Mouse (Mus musculus) A20 (cell line): ENCODE data around the gene Thada.
A peak's percentile ranks its signal among the peaks of the same experiment; 100 is the strongest.
"Not testable (repeated sequence)": the region's sequence is repeated elsewhere in the genome, so short reads cannot be mapped to it uniquely, and the experiment has no call there.

Experiments used
- DNase-seq: peaks from one replicate; pipeline ENCODE4 v3.0.0-alpha.2; 2011; ENCODE audit warnings: low read depth, low spot score

The Thada gene

DNA sequence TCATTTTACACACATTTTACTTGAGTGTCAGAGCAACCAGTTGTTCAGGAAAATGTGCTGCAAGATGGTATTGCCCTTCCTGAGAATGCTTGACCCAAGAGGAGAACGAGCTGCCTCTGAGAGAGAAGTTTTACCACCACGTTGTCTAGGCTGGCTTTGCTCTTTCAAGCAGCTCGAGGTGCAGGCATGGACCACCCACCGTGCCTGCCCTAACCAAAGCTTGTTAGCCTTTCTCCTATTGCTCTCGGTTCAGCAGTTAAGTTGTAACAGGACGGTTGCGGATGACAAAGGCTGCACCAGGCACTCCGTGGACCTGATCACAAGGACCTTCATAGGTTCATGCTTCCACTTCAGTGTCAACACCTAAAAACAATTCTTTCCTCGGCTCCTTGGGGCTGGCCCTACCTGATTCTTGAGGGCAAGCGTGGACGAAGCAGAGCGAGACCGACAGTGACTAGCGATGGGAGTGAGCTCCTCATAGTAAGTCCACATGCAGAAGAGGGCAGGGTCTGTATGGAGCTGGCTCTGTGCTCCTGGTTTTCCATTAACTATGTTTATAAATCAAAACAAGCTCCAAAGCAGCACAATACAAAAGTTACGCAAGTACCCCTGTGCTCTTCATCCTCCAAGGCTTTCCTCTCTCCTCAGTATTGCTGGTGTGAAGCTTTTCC lies 241.7 kb downstream of the Thada start:
- DNase-seq: no peak

DNA sequence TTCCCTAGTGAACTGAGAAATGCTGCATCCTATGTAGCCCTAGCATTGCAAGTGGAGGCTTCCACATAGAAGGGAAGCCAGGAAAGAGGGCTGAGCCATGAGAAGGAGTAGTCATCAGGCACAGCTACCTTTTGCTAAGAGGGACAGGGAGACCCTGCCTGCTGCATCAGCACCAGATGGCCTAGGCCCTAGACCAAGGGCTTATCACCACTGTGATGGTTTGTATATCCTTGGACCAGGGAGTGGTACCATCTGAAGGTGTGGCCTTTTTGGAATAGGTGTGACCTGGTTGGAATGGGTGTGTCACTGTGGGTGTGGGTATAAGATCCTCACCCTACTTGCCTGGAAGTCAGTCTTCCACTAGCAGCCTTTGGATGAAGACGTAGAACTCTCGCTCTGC lies 247.2 kb downstream of the Thada start:
- DNase-seq: not testable (repeated sequence)

GRCm38 (mm10) chr17:84217696-84218095 lies 248.3 kb downstream of the Thada start:
- no peak for DNase-seq

DNA sequence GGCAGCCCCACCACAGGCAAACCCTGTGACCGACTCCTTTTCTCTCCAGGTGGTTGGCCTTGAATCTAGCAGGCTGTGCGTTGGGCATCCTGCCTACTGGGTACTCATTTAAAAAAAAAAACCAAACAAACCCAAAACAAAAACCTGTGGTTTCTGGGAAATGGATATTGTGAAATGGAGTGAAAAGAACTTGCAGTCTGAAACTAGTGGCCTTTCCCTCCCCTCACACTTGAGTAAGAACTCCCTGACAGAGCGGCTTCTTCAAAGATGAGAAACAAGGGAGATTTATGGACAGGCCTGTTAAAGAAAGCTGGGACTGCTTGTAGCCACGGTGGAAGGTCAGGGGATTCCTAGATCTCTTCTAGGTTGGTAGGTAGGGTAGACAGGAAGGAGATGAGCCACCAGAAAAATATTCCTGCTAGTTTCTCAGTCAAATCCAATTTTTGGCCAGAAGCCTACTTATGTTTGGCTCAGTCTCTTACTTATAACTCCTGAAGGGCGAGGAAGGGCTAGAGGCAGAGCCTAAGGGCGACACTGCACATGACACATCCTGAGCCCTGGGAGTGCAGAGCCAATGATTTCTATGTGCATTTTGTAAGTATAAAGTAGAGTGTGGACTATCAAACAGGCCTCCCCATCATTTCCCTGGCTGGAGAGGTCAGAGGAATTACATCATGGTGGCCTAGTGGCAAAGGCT lies 250.6 kb downstream of the Thada start:
- no peak for DNase-seq

- no peak for DNase-seq
These were observed 252.5 kb downstream of the Thada start for GRCm38 (mm10) chr17:84213464-84213863.

- no peak for DNase-seq
These were observed 258.4 kb downstream of the Thada start for GRCm38 (mm10) chr17:84207611-84208010.

- no peak for DNase-seq
These were observed 259.8 kb downstream of the Thada start for GRCm38 (mm10) chr17:84206239-84206638.

- no peak for DNase-seq
These were observed 261.0 kb downstream of the Thada start for GRCm38 (mm10) chr17:84204962-84205361.

DNA sequence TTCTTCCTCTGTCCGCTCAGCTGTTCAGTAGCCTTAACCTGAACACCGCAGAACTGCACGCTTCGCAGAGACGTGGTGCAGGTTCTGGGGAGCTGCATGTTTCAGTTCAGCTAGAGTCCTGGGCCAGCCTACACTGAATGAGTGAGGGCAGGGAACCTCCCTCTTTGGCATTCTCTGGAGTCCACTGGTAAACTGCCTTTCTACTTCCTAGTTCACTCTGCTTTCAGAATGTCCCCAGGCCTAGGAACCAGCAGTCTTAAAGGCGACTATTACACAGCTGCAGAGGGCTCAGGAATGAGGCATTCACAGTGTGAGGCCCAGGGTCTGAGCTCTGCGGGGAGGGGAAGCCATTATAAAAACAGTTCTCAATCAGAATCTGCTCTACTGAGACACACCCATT lies 262.7 kb downstream of the Thada start:
- DNase-seq: no peak

GRCm38 (mm10) chr17:84201183-84201582 lies 264.8 kb downstream of the Thada start:
- no peak for DNase-seq

- DNase-seq: no peak
These were observed 268.1 kb downstream of the Thada start for GRCm38 (mm10) chr17:84197912-84198344.

GRCm38 (mm10) chr17:84196329-84196728 lies 269.7 kb downstream of the Thada start:
- DNase-seq: no peak

GRCm38 (mm10) chr17:84195835-84196234 lies 270.2 kb downstream of the Thada start:
- peak; percentile 16 for DNase-seq

DNA sequence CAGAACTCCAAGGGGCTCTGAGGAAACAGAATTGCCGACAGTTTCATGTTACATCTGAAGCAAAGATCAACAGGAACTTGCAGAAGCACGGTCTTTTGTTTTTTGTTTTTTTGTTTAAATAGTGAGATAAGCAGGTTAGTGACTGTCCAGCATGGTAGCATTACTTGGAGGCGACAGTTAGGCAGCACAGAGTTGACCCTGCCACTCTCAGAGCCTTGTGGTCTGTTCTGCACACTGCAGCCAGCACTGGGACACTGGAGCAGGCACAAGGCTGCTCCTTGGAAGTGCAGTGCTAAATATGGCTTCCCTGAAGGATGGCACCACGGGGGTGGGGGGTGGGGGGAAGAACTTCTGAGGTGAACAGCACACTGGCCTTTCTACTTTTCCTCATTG lies 271.0 kb downstream of the Thada start:
- no peak for DNase-seq

- DNase-seq: peak; percentile 76
These were observed 271.6 kb downstream of the Thada start for GRCm38 (mm10) chr17:84194282-84195002.

DNA sequence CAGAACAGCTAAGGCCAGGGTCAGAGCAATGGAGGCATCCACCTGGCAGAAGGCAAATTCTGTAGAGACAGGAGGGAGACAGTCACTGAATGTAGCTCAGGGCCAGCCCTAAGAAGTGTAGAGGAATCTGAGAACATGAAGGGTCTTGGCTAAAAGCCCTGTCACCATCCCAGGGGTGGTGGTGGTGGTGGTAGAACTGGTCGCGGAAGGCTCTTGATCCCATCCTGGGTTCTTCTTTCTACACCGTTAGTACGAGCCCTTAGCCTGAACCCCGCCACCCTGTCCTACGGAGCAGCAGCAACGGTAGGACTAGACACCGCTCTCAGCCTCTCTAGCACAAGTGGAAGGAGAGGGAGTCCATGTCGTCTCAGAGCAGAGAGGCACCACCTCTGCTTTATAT lies 272.6 kb downstream of the Thada start:
- no peak for DNase-seq

- no peak for DNase-seq
These were observed 274.1 kb downstream of the Thada start for GRCm38 (mm10) chr17:84191946-84192345.

DNA sequence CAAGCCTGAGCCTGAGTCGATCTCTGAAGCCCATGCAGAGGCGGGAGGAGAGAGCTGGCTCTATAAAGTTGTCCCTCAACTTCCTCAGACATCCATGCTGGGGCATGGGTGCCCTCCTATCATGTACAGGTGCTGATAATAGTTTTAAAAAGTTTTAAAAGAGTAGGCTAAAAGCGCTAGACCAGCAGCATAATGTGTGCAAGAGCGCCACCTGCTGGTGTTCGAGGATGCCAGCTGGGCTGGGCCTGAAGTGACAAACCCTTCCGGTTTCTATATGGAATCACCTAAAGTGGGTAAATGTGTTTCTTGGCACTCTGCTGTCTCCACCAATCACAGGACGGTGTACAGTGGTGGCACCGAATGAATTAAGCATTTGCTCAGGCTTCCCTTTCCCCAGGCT lies 275.1 kb downstream of the Thada start:
- DNase-seq: peak; percentile 90

DNA sequence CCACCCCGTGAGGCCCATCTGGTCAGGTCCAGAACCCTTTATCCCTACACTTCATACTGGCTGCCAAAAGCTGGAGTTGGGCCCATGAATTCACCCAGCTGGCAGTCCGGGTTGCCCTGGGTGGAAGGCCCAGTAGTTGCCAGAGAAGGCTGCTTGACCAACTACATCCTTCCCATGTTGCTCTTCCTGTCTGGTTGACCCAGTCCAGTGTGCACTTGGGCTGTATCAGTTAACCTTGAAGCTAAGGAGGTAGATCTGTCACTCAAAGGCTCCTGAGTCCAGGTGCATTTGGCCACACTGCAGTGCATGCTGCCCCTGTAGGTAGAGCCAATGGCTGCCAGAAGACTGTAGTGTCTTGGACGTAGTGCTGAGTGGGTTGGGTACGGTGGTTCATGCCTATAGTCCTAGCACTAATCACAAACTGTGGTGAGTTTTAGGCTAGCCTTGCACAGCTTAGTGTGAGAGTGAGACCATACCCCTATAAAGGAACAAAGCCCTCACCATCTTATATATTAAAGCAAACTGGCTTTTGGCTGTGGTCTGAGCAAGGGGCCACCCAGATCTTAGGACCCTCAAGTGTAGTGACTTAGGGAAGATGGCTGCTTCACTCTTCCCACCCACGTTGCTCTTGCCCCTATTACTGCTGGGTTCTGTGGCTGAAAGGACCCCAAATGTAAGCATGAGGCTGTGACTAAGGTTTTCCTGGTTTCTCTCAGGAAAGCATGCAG lies 276.7 kb downstream of the Thada start:
- peak; percentile 32 for DNase-seq

DNA sequence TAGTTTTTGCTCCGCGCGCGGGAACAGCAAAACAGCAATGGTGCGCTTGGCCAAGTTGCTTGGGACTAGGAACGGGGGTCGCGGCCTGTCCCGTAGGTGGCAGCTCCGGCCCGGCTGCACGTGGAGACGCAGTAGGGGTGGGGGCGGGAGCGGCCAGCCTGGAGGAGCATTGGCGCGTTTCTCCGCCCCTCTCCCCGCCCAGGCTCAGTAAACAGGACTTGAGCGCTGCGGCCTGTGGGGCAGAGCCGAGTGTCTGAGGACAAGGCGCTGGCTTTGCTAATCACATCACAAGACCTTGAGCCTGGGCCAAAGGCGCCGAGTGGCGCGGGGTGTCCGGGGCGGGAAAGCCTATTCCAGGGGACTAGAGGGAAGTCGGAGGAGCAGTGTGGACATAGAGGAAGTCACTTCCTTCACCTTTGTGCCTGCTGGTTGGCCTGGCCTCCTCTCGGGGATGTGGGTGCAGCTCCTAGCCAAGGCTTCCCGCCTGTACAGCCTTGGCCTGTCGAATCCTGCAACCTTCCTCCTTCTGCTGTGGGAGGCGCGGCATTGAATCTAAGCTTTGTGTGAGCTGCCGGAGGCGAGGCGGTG lies 277.5 kb downstream of the Thada start:
- peak; percentile 93 for DNase-seq

GRCm38 (mm10) chr17:84187727-84188373 lies 278.2 kb downstream of the Thada start, which contains the start of gene Zfp36l2:
Zfp36l2 (minus strand) TSS chr17:84187947.
- DNase-seq: peak; percentile 97
